Mouse (Mus musculus) layer of hippocampus, adult 18-20 months (tissue): Measurements from ENCODE around the gene Ptpn20. TPM values are rescaled to one million over a fixed set of nuclear protein-coding genes. Genes with fewer than 3 reads are reported as not detected.

Experiments used
- DNase-seq, 2 experiments: peaks; one replicate each; pipeline ENCODE4 v3.0.0; 2022; ENCODE audit warnings: low spot score in 2 of 2
- long read RNA-seq: library from polyadenylated mRNA; stranded (forward); transcript quantifications from one replicate; pipeline ENCODE4 v2.0.0, GENCODE M21; 2021
- total RNA-seq, 2 experiments: library from RNA; stranded (reverse); gene quantifications; 2 replicates each; pipeline ENCODE4 v1.2.3; 2021

The Ptpn20 gene
- total RNA-seq = 1 to 10 TPM in 1 of 2 experiments, under 1 TPM in 1; 0.79 to 1.1 TPM
- long read RNA-seq, partial matches to known transcripts = 0 of 1 reads
- long read RNA-seq, other reads (novel, unspliced or antisense) = 1 of 1 reads

GRCm38 (mm10) chr14:33588951-33589350, at the start of gene Ptpn20:
Gene Ptpn20 (plus strand): TSS chr14:33589207.
- DNase-seq = no peak

GRCm38 (mm10) chr14:33539559-33540167, 49.3 kb upstream of the Ptpn20 start:
- DNase-seq = no peak

DNA sequence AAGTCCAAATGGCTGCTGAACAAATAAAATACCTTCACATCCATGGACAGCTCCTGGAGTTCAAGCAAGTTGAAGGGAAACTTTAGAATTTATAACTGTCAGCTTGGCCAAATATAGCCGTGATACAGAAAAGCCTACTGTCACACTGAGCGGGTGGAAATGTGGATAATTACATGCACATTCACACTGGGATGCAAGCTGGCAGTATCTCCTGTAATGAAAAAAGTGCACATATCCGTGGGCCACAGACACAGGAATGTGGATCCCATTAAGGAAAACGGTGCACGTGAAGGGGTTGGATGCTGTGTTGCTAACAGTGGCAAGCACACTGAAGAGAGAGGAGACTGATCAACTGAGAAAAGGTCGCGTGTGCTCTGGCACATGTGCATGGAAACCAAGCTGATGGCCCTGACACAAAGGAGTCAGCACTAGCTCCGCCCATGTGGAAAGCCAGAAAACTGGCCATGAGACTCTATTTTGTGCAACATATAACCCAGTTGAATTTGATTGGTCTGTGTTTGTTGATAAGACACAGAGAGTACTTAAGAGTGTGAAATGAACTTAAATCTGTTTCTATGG, 43.4 kb upstream of the Ptpn20 start:
- no peak for DNase-seq

DNA sequence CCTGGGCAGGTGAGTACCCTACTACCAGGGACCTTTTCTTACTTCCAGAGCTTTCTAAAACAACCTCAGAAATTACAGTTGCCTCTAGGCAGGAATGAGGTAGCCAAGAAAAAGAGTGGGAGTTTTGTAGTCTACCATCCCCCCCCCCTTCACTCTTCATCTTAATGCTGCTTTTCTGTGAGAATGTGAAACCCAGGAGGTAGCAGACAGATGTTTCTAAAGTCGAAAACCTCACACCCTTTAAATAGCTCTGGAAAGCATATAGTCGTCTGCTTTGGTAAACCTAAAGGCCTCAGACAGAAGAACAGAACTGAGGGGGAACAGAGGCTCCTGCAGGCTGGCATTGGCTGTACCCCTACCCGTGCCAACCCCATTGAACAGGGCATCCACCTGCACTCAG, 40.4 kb upstream of the Ptpn20 start:
- DNase-seq = no peak

- DNase-seq = peak; percentile 59 to 78
These were observed 39.2 kb upstream of the Ptpn20 start for GRCm38 (mm10) chr14:33549856-33550255.

DNA sequence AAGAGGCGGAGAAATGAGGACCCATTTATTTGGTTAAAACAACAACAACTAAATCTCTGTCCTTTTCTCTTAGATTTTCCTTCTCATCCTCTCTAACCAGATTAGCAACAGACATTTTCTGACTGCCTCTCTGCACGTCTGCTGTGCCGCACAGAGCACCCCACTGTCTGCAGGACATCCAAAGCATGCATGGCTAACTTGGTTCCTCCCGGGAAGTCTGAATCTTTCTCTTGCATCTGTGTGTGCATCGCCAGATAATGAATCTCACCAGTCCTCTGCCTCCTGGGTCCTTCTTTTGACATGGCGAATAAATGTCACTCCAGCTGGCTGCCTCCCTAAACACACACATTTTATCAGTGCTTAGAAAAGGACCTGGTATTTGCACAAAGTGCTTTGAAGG, 18.3 kb upstream of the Ptpn20 start:
- DNase-seq = no peak

DNA sequence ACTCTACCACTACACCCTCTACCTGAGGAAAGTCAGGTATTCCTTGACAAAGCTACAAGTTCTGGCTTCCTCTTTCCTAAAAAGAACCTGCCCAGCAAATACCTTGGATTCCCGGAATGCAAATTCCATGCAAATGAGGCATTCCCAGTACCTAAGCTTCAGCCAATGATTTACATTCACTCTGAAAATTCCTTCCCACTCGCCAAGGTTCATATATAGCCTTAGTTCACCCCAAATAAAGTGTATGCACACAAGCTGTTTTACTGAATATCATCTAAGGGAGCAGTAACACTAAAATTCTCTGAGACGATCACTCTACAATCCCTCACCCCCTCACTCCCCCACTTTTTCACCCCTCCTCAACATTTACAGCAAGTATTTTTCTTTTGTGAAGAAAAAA, 15.4 kb upstream of the Ptpn20 start:
- DNase-seq = no peak

GRCm38 (mm10) chr14:33579771-33580484, 9.1 kb upstream of the Ptpn20 start:
- DNase-seq = peak in 1 of 2 experiments; percentile 54

DNA sequence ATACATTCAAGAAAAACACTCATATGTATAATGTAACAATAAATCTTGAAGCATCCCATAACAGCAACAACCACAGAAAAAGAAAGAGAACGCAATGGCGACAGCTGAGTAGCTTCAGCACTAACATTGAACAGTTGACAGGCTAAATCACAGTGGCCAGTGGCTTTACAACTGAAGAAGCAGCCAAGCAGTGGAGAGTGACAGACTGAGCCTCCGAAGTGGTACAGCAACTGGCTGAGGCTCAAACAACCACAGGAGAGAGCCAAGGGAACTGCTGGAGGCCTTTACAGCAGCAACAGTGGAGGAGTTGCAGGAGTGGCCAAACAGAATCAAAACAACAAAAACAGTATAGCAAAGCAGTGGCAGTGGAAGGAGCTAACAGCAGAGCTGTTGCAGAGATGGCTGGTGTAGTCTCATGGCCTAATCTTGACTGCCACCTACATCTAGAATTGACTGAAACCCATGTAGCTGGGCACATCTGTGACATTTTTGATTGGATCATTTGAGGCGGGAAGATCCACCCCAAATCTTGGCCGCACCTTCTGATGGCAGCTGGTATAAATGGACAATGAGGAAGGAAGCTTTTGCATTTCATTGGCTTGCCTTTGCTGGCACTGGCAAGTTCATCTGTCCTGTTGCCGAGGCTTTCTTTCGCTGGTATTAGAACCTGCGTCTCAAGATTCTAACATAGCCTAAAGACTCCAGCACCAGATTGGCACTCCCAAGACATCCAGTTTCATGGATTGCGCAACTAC, 9.5 kb downstream of the Ptpn20 start:
- DNase-seq = no peak

DNA sequence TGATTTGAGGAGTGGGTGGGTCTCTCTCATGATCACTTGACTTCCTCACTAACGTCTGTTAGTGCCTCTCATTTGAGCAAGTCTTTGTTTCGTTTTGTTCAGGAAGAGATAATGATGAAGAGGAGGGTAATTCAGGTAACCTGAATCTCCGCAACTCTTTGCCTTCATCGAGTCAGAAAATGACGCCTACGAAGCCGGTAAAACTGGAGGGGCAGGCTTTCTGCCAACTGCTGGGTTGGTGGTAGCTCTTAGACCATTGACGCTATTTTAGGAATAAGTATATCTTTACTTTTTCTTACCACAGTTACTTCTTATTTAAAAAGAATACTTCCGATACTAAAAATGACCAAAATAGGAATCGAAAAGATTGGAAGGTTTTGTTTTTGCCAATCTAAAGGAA, 18.4 kb downstream of the Ptpn20 start:
- no peak for DNase-seq

DNA sequence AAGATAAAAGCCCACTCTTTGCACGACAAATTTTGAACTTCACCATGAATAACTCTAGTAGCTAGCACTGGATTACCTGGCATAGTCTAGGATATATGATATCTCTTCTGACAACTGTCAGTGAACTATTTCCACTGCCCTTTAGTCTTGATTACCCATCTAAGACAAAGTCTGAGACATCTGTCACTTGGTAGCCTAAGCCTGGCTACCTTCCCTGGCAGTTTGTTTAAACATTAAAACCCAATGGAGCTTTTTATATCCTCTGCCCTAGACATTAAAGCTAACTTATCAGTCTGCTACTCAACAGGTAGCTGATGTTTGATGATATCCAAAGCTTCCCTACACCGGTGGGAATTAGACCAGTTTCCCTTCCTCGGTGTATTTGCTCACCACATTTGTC, 36.0 kb downstream of the Ptpn20 start:
- no peak for DNase-seq

DNA sequence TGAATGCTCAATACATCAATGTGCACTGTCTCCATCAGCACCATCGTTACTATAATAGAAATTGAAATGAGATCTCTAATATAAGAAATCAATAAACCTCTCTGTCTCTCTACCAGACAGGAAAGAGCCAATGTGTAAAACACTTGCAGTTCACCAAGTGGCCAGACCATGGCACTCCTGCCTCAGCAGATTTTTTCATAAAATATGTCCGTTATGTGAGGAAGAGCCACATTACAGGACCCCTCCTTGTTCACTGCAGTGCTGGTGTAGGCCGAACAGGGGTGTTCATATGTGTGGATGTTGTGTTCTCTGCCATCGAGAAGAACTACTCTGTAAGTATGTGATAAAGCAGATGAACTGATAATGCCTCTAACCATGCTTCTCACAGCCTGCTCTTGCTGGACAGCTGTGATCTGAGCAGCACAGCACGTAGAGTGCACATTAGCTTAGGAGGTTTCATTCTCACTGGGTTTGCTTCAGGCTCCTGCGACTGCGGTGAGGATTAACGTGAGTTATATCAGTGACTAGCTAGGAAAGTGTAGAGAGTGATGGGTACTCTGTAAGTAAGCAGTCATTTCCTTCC, 43.9 kb downstream of the Ptpn20 start:
- DNase-seq = peak; percentile 19 to 68

DNA sequence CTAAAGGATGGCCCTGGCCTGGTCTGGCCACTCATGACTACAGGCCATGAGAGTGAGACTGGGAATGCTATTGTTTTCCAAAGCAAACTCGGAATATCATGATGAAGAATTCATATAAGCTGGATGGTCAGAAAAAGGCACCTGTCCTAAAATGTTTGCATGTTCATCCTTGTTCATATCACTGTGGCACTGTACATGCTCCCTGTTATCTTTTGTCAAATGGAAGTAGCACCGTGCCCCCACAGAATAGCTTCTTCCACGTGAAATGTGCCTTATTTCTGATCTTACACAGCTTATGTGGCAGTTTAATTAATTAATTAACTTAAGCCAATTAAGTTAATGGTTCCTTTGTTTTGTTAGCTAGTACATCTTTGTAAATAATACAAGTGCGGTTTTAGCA, 45.3 kb downstream of the Ptpn20 start:
- no peak for DNase-seq

GRCm38 (mm10) chr14:33634774-33635173, 45.8 kb downstream of the Ptpn20 start:
- no peak for DNase-seq

DNA sequence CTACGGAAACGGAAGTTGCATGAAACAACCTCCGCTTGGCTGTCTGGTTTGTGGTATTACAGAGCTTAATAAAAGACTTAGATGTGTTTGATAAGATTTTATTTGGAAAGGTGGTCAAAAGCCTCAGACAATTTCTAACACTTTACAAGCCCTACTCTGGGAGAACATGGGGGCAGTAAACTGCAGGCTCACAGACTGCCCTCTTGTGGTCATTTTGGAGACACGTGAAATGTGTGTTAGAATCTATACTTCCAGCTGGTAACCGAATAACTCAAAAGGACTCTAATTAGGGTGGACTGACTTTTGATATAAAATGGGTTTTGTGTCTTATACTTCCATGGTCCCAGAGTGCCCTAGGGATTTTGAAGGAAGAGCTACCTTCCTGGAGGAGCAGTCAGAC, 50.4 kb downstream of the Ptpn20 start:
- DNase-seq = peak in 1 of 2 experiments; percentile 40

GRCm38 (mm10) chr14:33650721-33651120, 61.7 kb downstream of the Ptpn20 start:
- peak in 1 of 2 experiments; percentile 53 for DNase-seq

GRCm38 (mm10) chr14:33657471-33657901, 68.5 kb downstream of the Ptpn20 start:
- no peak for DNase-seq

GRCm38 (mm10) chr14:33658331-33658730, 69.3 kb downstream of the Ptpn20 start:
- DNase-seq = no peak

DNA sequence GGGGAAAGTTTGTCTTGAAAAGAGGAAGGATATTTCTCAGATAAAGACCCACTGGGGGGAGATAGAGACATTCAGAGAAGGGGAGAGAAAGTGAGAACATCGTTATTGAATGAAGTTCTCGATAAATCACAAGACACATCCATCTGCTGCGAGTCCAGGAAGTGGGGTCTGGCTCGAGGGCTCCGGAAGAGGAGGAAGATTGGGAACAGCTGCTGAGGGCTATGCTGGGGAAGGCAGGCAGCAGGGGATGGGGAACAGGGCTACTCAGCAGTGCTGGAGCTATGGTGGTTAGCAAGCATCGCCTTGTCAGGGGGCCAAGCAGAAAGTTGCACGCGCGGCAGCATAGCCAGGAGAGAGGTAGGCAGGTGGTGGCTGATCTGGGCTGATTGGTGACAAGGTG, 73.1 kb downstream of the Ptpn20 start:
- DNase-seq = no peak

DNA sequence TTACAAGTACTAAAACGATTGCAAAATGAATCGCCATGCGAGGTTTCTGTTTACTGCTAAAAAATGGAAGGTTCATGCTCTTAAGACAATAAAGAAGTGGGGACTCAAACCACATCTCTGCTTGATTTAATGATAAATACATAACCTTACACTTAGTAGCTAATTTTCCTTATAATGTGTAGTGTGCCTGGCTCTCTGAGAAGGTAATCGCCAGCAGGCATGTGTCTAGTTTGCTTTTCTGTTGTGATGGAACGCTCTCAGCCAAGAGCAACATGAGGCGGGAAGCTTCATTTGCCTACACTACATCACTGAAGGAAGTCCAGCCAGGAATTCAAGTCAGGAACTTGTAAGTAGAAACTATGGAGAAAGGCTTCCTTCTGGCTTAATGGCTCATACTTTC, 77.3 kb downstream of the Ptpn20 start:
- DNase-seq = no peak

- no peak for DNase-seq
These were observed 80.9 kb downstream of the Ptpn20 start for GRCm38 (mm10) chr14:33669891-33670290.
